Mouse (Mus musculus): ENCODE measurements around the gene Macrod2. TPM values are rescaled to one million over a fixed set of nuclear protein-coding genes. Genes with fewer than 3 reads are reported as not detected.

Macrod2 gene
- polyA plus RNA-seq, 1 experiment = 3.8 TPM

DNA sequence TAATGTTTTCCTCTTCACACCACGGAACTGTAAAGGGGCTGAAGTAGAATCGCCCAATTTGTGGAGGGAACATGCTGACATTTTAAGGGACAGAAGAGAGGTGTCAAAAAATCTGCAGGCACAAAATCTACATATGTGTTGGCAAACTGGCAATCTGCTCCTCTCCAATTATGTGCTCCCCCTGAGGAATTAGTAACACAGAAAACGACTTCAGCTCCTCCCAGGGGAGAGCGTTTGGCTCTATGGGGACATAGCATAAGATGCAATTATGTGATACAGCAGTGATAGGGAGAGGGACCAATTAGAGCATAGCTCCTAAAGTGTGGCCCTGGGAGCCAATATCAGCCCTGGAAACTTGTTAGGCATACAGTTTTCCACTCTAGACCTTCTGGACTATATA, 1317.2 kb downstream of the Macrod2 start:
- H3K36me3 ChIP-seq (ENCODE audit: control insufficient read depth, insufficient read depth, low read length) = no peaks in the 10 kb centered on the region
- 80% methylated on average over 4 of the region's 4 CpGs for WGBS
- TF ChIP-seq POLR2A (IDR thresholded peaks at IDR 0.05; ENCODE audit: low read depth, low read length) (no peak), CTCF (IDR thresholded peaks at IDR 0.05; ENCODE audit: extremely low read depth, insufficient read length, insufficient replicate concordance, low read depth, low read length) (no peak)

DNA sequence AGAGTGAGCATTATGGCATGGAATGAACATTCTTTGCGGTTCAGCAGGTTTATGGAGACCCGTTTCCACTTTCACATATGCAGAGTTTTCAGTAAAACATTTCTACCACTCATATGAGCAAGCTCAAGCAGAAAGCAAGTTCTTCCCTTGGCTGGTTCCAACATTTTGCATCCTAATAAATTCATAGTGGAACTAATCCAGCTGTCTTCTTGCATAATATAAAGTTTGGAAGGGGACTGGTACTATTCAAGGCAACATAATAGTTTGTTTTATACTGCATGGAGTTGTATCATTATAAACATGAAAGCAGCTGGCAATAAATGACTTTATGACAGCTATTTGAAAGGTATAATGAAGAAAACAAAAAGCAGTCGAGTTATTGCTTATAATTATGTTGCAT, 1320.0 kb downstream of the Macrod2 start:
- H3K36me3 ChIP-seq (ENCODE audit: control insufficient read depth, insufficient read depth, low read length) = no peaks in the 10 kb centered on the region
- WGBS = 58% methylated on average over 3 of the region's 3 CpGs
- no peak overlapping the region for H3K4me3 ChIP-seq (ENCODE audit: low read depth, low read length)
- H3K4me1 ChIP-seq (ENCODE audit: control insufficient read depth, insufficient read depth, insufficient read length, low read length) = no peaks in the 10 kb centered on the region
- no peaks in the 10 kb centered on the region; the same call in 1 of the 2 replicates for H3K27me3 ChIP-seq (ENCODE audit: control insufficient read depth, insufficient read depth, low read length)
- no peak overlapping the region for H3K27ac ChIP-seq (ENCODE audit: insufficient read depth, low read depth, low read length)
- TF ChIP-seq CTCF (IDR thresholded peaks at IDR 0.05; ENCODE audit: extremely low read depth, insufficient read length, insufficient replicate concordance, low read depth, low read length) (no peak), POLR2A (IDR thresholded peaks at IDR 0.05; ENCODE audit: low read depth, low read length) (no peak)

More for the DNA sequence above, 1317.2 kb downstream of the Macrod2 start:
- no peak overlapping the region for H3K27ac ChIP-seq (ENCODE audit: insufficient read depth, low read depth, low read length)
- no peak overlapping the region for H3K4me3 ChIP-seq (ENCODE audit: low read depth, low read length)
- H3K4me1 ChIP-seq (ENCODE audit: control insufficient read depth, insufficient read depth, insufficient read length, low read length) = no peaks in the 10 kb centered on the region
- H3K27me3 ChIP-seq (ENCODE audit: control insufficient read depth, insufficient read depth, low read length) = no peaks in the 10 kb centered on the region; the same call in 1 of the 2 replicates

DNA sequence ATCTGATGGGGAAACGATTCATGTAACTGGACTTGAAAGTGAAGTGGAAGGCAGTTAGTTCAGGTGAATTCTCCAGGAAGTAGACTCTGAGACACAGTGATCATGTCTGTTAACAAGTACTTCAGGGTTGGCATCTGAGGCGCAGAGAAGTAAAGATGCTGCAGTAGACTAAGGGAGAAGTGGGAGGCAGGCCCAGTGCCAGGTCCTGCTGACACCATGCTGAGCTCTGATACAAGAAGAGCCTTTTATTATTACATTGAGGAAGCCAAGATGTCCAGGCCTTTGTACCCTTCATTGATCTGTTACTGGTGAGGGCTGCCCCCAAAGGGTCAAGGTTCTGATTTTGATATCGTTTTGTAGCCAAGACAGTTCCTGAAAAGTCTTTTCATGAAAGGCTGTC, 1327.4 kb downstream of the Macrod2 start:
- WGBS = 72% methylated on average over 3 of the region's 3 CpGs
- Histone ChIP-seq H3K4me1 (ENCODE audit: control insufficient read depth, insufficient read depth, insufficient read length, low read length) (no peaks in the 10 kb centered on the region), H3K27me3 (ENCODE audit: control insufficient read depth, insufficient read depth, low read length) (no peaks in the 10 kb centered on the region), H3K4me3 (ENCODE audit: low read depth, low read length) (no peak overlapping the region), H3K27ac (ENCODE audit: insufficient read depth, low read depth, low read length) (no peak overlapping the region), H3K36me3 (ENCODE audit: control insufficient read depth, insufficient read depth, low read length) (no peaks in the 10 kb centered on the region)
- TF ChIP-seq CTCF (IDR thresholded peaks at IDR 0.05; ENCODE audit: extremely low read depth, insufficient read length, insufficient replicate concordance, low read depth, low read length) (no peak), POLR2A (IDR thresholded peaks at IDR 0.05; ENCODE audit: low read depth, low read length) (no peak)

DNA sequence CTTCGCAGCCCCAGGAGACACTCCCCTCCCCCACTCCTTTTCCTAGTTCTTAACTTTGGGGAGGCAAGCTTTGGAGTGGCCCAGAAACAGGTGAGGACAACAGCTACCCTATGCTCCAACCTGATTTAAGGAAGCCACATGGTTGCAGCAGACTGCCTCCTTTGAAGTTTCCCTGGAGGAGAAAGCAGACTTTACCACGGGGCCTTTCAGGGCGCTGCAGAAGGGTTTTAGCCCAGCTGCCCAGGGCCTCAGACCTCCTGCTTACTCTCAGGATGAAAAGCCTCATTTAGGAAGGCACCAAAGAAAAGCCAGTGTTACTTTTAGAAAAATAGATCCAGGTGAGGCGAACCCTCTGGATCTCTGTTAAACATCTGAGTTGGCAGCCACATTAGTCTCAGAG, 1333.9 kb downstream of the Macrod2 start:
- no peak overlapping the region for H3K4me3 ChIP-seq (ENCODE audit: low read depth, low read length)
- 78% methylated on average over 4 of the region's 4 CpGs for WGBS
- no peaks in the 10 kb centered on the region for H3K27me3 ChIP-seq (ENCODE audit: control insufficient read depth, insufficient read depth, low read length)
- no peaks in the 10 kb centered on the region for H3K36me3 ChIP-seq (ENCODE audit: control insufficient read depth, insufficient read depth, low read length)
- H3K27ac ChIP-seq (ENCODE audit: insufficient read depth, low read depth, low read length) = no peak overlapping the region
- TF ChIP-seq POLR2A (IDR thresholded peaks at IDR 0.05; ENCODE audit: low read depth, low read length) (no peak), CTCF (IDR thresholded peaks at IDR 0.05; ENCODE audit: extremely low read depth, insufficient read length, insufficient replicate concordance, low read depth, low read length) (no peak)
- no peaks in the 10 kb centered on the region for H3K4me1 ChIP-seq (ENCODE audit: control insufficient read depth, insufficient read depth, insufficient read length, low read length)

DNA sequence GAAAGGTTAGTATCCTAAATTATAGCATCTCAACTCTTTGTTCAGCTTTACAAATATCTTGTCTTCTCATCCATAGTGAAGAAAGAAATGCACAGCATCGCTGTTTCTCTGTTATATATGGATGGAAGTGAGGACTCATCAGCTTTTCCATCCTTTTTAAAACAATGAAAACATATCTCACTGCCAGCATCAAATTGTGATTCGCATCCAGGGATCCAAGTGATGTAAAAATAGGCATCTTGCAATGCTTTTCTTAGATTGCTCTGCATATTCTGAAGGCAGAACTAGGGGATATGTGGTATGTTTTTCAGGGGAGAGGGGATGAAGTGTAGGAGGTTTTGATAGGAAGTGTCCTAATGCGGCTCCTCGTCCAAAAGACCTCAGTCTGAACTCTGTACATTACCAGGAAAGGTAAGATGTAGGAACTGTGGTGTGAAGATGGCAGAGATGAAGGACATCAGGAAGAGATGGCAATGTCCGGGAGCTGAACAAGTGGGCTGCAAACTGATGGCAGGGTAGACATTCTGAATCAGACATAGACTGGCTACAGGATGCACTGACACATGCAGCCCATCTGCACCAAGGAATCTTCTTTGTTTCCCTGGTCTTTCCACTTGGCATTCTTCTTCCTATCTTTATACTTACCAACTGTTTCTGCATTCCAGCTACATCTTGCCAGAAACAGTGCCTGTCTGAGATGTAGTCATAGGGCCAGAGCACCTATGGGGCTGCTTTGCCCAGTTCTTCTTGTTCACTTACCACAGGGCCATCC, 1341.8 kb downstream of the Macrod2 start:
- WGBS = 80% methylated on average over 5 of the region's 5 CpGs
- Histone ChIP-seq H3K4me3 (ENCODE audit: low read depth, low read length) (no peak overlapping the region), H3K36me3 (ENCODE audit: control insufficient read depth, insufficient read depth, low read length) (no peaks in the 10 kb centered on the region)

DNA sequence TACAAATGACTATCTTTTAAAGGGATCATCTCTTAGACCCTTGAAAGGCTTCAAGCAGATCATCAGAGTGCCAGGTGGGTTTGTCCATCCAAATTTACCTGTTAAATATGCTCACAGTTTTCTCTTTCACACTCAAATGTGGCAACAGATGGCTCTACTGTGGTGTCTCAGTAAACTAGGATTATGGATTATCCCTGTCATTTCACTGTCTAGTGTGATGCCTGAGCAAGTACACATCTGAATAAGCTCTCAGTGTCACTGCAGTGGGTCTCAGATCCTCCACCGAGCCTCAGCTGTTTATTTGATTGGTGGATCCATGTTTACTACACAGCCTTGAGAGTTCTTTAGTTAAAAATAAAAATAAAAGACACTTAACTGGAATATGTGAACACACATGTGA, 1343.6 kb downstream of the Macrod2 start:
- WGBS = 77% methylated on average over 1 of the region's 1 CpGs
- H3K27me3 ChIP-seq (ENCODE audit: control insufficient read depth, insufficient read depth, low read length) = no peaks in the 10 kb centered on the region
- no peak overlapping the region for H3K4me3 ChIP-seq (ENCODE audit: low read depth, low read length)
- H3K27ac ChIP-seq (ENCODE audit: insufficient read depth, low read depth, low read length) = no peak overlapping the region
- TF ChIP-seq CTCF (IDR thresholded peaks at IDR 0.05; ENCODE audit: extremely low read depth, insufficient read length, insufficient replicate concordance, low read depth, low read length) = no peak
- no peak for TF ChIP-seq POLR2A (IDR thresholded peaks at IDR 0.05; ENCODE audit: low read depth, low read length)
- no peaks in the 10 kb centered on the region for H3K36me3 ChIP-seq (ENCODE audit: control insufficient read depth, insufficient read depth, low read length)
- no peaks in the 10 kb centered on the region for H3K4me1 ChIP-seq (ENCODE audit: control insufficient read depth, insufficient read depth, insufficient read length, low read length)

More for the DNA sequence above, 1341.8 kb downstream of the Macrod2 start:
- TF ChIP-seq POLR2A (IDR thresholded peaks at IDR 0.05; ENCODE audit: low read depth, low read length) (no peak), CTCF (IDR thresholded peaks at IDR 0.05; ENCODE audit: extremely low read depth, insufficient read length, insufficient replicate concordance, low read depth, low read length) (no peak)
- Histone ChIP-seq H3K27ac (ENCODE audit: insufficient read depth, low read depth, low read length) (no peak overlapping the region), H3K27me3 (ENCODE audit: control insufficient read depth, insufficient read depth, low read length) (no peaks in the 10 kb centered on the region), H3K4me1 (ENCODE audit: control insufficient read depth, insufficient read depth, insufficient read length, low read length) (no peaks in the 10 kb centered on the region)

DNA sequence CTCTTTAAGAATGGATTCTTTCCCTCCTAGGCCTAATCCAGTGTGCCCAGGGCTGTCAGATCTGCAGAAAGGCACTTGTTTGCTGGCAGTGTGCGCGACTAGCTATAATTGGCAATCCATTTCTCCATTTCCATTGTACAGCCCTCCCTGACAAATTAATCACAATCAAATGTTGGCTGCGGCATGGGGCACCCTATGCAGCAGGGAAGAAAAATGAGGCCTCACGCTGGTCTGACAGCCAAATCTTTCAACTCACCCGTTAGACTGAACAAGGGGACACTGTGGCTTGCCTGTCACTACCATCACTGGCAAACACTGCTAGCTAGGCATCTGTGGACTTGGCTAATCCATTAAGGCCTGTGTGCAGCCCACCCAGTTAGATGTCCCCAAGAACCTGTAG, 1345.2 kb downstream of the Macrod2 start:
- TF ChIP-seq CTCF (IDR thresholded peaks at IDR 0.05; ENCODE audit: extremely low read depth, insufficient read length, insufficient replicate concordance, low read depth, low read length) (no peak), POLR2A (IDR thresholded peaks at IDR 0.05; ENCODE audit: low read depth, low read length) (no peak)
- no peaks in the 10 kb centered on the region for H3K27me3 ChIP-seq (ENCODE audit: control insufficient read depth, insufficient read depth, low read length)
- no peaks in the 10 kb centered on the region for H3K4me1 ChIP-seq (ENCODE audit: control insufficient read depth, insufficient read depth, insufficient read length, low read length)
- no peaks in the 10 kb centered on the region for H3K36me3 ChIP-seq (ENCODE audit: control insufficient read depth, insufficient read depth, low read length)
- WGBS = 82% methylated on average over 5 of the region's 5 CpGs
- no peak overlapping the region for H3K4me3 ChIP-seq (ENCODE audit: low read depth, low read length)
- H3K27ac ChIP-seq (ENCODE audit: insufficient read depth, low read depth, low read length) = no peak overlapping the region
